ENCODE assay signal across 9 mouse cellular contexts in genomic region chr11:42420634-42421470, GRCm38 (mm10). TPM values are rescaled to one million over a fixed set of nuclear protein-coding genes. Genes with fewer than 3 reads are reported as not detected.
A peak's percentile ranks its signal among the peaks of the same experiment; 100 is the strongest.
DNase-seq lines count a peak whose midpoint lies in the region; ATAC-seq and TF ChIP-seq lines count a peak whose summit lies in the region.
"Had no signal": no experiment of that assay in that cellular context is flagged by ENCODE, and none has a peak within 500 bp of the region (broad histone marks: within the 10 kb centered on the region; RNA-seq: fewer than 3 reads in every experiment).

No protein-coding gene starts in this region.

- peak overlapping the region; percentile 42; the same call in 1 of the 2 replicates for H3K27ac ChIP-seq in heart, embryonic 13.5 days (replicated peaks)
- H3K27ac ChIP-seq in layer of hippocampus, adult 2 months = peak overlapping the region; percentile 99
- no peak overlapping the region for H3K27ac ChIP-seq in lung, postnatal 0 days (ENCODE audit: low read length)

- H3K27me3 ChIP-seq in heart, embryonic 13.5 days (replicated peaks) = peaks cover 19% of the 10 kb centered on the region
- H3K27me3 ChIP-seq in lung, postnatal 0 days (replicated peaks; ENCODE audit: insufficient read depth, low read length) = no peaks in the 10 kb centered on the region

- H3K4me2 ChIP-seq in heart, embryonic 13.5 days = peak overlapping the region; percentile 86
- peak overlapping the region; percentile 57 for H3K4me2 ChIP-seq in lung, postnatal 0 days (replicated peaks; ENCODE audit: low read depth, low read length)

- no peaks in the 10 kb centered on the region for H3K9me3 ChIP-seq in heart, embryonic 13.5 days
- H3K9me3 ChIP-seq in lung, postnatal 0 days (ENCODE audit: low read length) = no peaks in the 10 kb centered on the region

- no peak for TF ChIP-seq EP300 in lung, postnatal 0 days (IDR thresholded peaks at IDR 0.05)

- WGBS in heart, embryonic 13.5 days = 2% methylated on average over 21 of the region's 21 CpGs
- WGBS in lung, postnatal 0 days = under 1% methylated on average over 21 of the region's 21 CpGs

- H3K9ac ChIP-seq in heart, embryonic 13.5 days = peak overlapping the region; percentile 81
- H3K9ac ChIP-seq in lung, postnatal 0 days (replicated peaks; ENCODE audit: low read depth) = peak overlapping the region; percentile 36; the same call in 1 of the 2 replicates

- TF ChIP-seq CTCF in layer of hippocampus, adult 2 months (conservative IDR thresholded peaks at IDR 0.05) = no peak
- TF ChIP-seq CTCF in lung, postnatal 0 days (IDR thresholded peaks at IDR 0.05) = no peak

- DNase-seq in ovary, postnatal 36 days (ENCODE audit: low spot score) = peak; percentile 49
- no peak for DNase-seq in ovary, postnatal 10 days (ENCODE audit: low spot score)
- DNase-seq in embryo, embryonic 10 days (ENCODE audit: low spot score) = peak; percentile 77
- peak; percentile 69 to 73 for DNase-seq in layer of hippocampus, adult 2 months (ENCODE audit: low spot score in 2 of 2)
- DNase-seq in lung, postnatal 0 days (ENCODE audit: low spot score) = peak; percentile 37
- DNase-seq in right cerebral cortex, postnatal 36 days (ENCODE audit: low spot score in 2 of 2) = peak; percentile 59 to 60
- DNase-seq in thymus, postnatal 36 days = no peak

- no peaks in the 10 kb centered on the region for H3K36me3 ChIP-seq in heart, embryonic 13.5 days
- no peaks in the 10 kb centered on the region for H3K36me3 ChIP-seq in lung, postnatal 0 days (ENCODE audit: insufficient read depth, low read length)

- ATAC-seq in heart, embryonic 13.5 days (ENCODE audit: extremely low read depth, insufficient number of reproducible peaks, low FRiP score, low TSS enrichment) = no peak
- ATAC-seq in lung, postnatal 0 days = no peak

- H3K4me1 ChIP-seq in heart, embryonic 13.5 days = peaks cover 9% of the 10 kb centered on the region
- H3K4me1 ChIP-seq in lung, postnatal 0 days (ENCODE audit: insufficient read depth, low read depth, low read length) = no peaks in the 10 kb centered on the region

- peak overlapping the region; percentile 59 for H3K4me3 ChIP-seq in heart, embryonic 13.5 days
- H3K4me3 ChIP-seq in layer of hippocampus, adult 2 months = peak overlapping the region; percentile 77
- H3K4me3 ChIP-seq in lung, postnatal 0 days (ENCODE audit: low read depth, low read length) = peak overlapping the region; percentile 38

RNA-seq across cellular contexts. Expression of gene Gabrb2, which starts 1.3 kb away (rescaled TPM):
- 0.95 and 1.1 TPM in 2 replicates for polyA plus RNA-seq in heart, embryonic 13.5 days (2015; fragmentation: Nextera tagmentation; extraction: Ambion mirVana)
- total RNA-seq in layer of hippocampus, adult 2 months (2021) = 100 to 1,000 TPM; 145 to 156 TPM
- polyA plus RNA-seq in lung, postnatal 0 days (2015; fragmentation: Nextera tagmentation; extraction: Ambion mirVana) = 0.20 and 0.25 TPM in 2 replicates
- total RNA-seq: neutrophil, adult 5-6 weeks had no signal

Comparison
In these comparisons a context has a peak if more than half of its experiments do, and no peak if none do; other contexts are left out.
1. DNase-seq: peak in ovary, postnatal 36 days (single experiment), embryo, embryonic 10 days (single experiment), layer of hippocampus, adult 2 months (2 of 2), lung, postnatal 0 days (single experiment) and right cerebral cortex, postnatal 36 days (2 of 2); none in ovary, postnatal 10 days (single experiment) and thymus, postnatal 36 days (0 of 2).
2. Peak in every context shown above with its lines, with median percentiles within 50 percentile points of each other: H3K4me3 ChIP-seq.